Mouse (Mus musculus) neural tube, embryonic 12.5 days (tissue): ENCODE results near the gene H2-K1. TPM values are rescaled to one million over a fixed set of nuclear protein-coding genes. Genes with fewer than 3 reads are reported as not detected.
A peak's percentile ranks its signal among the peaks of the same experiment; 100 is the strongest.
"Not testable (repeated sequence)": the region's sequence is repeated elsewhere in the genome, so short reads cannot be mapped to it uniquely, and the experiment has no call there.

ENCODE experiments used
- ATAC-seq: fragments of 200-750 bp; cut with Nextera tagmentation; 2 replicates; pipeline ENCODE4 v1.8.0; 2017; ENCODE audit warnings: low read depth, mild to moderate bottlenecking, moderate TSS enrichment, moderate library complexity; ENCODE audit not compliant: low FRiP score
- H3K27ac ChIP-seq: fragments of 300-500 bp; sonication (generic); 2 replicates; pipeline ENCODE4 v1.5.1; 2016
- H3K27me3 ChIP-seq: fragments of 300-500 bp; sonication (generic); replicated peaks from 2 replicates; pipeline ENCODE4 v1.6.1; 2016; ENCODE audit warnings: mild to moderate bottlenecking
- H3K36me3 ChIP-seq: fragments of 300-500 bp; sonication (generic); 2 replicates; pipeline ENCODE4 v1.6.1; 2016; ENCODE audit warnings: mild to moderate bottlenecking
- H3K4me1 ChIP-seq: fragments of 300-500 bp; sonication (generic); 2 replicates; pipeline ENCODE4 v1.6.1; 2016
- H3K4me2 ChIP-seq: fragments of 300-500 bp; sonication (generic); replicated peaks from 2 replicates; pipeline ENCODE4 v1.6.1; 2016; ENCODE audit warnings: mild to moderate bottlenecking
- H3K4me3 ChIP-seq: fragments of 300-500 bp; sonication (generic); 2 replicates; pipeline ENCODE4 v1.5.1; 2016
- H3K9ac ChIP-seq: fragments of 300-500 bp; sonication (generic); 2 replicates; pipeline ENCODE4 v1.6.1; 2016; ENCODE audit warnings: mild to moderate bottlenecking
- H3K9me3 ChIP-seq: fragments of 300-500 bp; sonication (generic); 2 replicates; pipeline ENCODE4 v1.6.1; 2016; ENCODE audit warnings: mild to moderate bottlenecking
- WGBS: fragments of 180-500 bp; shearing (Covaris S2); methylation state at CpG from one replicate; pipeline ENCODE4 v1.1.7; 2016; 5-methylcytosine and 5-hydroxymethylcytosine counted together
- polyA plus RNA-seq: library from polyadenylated mRNA; unstranded; fragments of >200 nt; fragmentation: Nextera tagmentation; extraction: Ambion mirVana; gene quantifications from 2 replicates; pipeline ENCODE4 v1.2.1, GENCODE M21; 2016

H2-K1 gene
- polyA plus RNA-seq, 1 experiment from 2014 or later, result 15.2 TPM

DNA sequence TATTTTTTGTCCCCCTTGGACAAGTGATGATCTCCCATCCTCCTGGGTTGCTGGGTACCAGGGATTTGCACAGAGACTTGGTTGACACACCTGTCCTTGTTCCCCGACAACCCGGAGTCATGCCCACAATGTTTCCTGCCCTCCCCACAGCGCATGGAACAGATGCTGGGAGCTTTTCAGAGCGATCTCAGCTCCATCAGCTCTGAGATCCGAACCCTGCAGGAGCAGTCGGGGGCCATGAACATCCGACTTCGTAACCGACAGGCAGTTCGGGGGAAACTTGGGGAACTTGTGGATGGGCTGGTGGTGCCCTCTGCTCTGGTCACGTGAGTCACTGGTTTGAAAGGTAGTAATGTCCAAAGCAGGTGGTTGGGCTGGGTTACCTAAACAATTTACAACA, 41.7 kb downstream of the H2-K1 start:
- H3K27ac ChIP-seq, result no peak overlapping the region
- WGBS, result 93% methylated on average over 11 of the region's 11 CpGs
- H3K4me3 ChIP-seq, result no peak overlapping the region

GRCm38 (mm10) chr17:33957493-33957892, 42.7 kb downstream of the H2-K1 start:
- ATAC-seq, result no peak

More for the DNA sequence above, 41.7 kb downstream of the H2-K1 start:
- peaks cover 58% of the 10 kb centered on the region for H3K36me3 ChIP-seq
- no peak overlapping the region for H3K9ac ChIP-seq
- H3K4me2 ChIP-seq, result no peak overlapping the region
- no peaks in the 10 kb centered on the region for H3K9me3 ChIP-seq
- no peaks in the 10 kb centered on the region for H3K27me3 ChIP-seq
- ATAC-seq, result no peak
- peaks cover 20% of the 10 kb centered on the region for H3K4me1 ChIP-seq

DNA sequence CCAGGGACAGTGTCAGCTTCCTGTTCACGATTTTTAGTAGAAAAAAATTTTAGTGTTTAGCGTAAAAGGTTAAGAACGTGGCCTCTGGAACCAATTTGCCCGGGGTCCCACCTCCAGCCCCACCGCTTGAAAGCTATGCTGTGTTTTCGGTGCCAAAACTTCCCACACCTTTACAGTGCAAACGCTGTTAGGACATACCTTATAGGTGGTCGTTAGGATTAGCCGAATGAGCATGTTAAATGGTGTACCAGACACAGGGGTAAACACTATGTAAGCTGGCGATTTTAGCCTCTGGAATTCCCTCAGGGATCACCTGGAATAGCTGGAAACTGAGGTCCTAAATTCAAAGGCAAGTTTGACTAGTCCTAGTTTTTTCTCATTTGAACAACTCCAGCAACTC, 43.8 kb downstream of the H2-K1 start:
- H3K9ac ChIP-seq, result peak overlapping the region; percentile 69
- no peaks in the 10 kb centered on the region for H3K9me3 ChIP-seq
- no peak for ATAC-seq
- WGBS, result 9% methylated on average over 10 of the region's 10 CpGs
- no peaks in the 10 kb centered on the region for H3K27me3 ChIP-seq
- H3K4me1 ChIP-seq, result peaks cover 39% of the 10 kb centered on the region
- peak overlapping the region; percentile 67 for H3K4me2 ChIP-seq
- H3K27ac ChIP-seq, result 0 out of 2 replicates have a peak overlapping the region, but pooled peaks have one; percentile 67
- peaks cover 51% of the 10 kb centered on the region for H3K36me3 ChIP-seq
- H3K4me3 ChIP-seq, result peak overlapping the region; percentile 95

More at GRCm38 (mm10) chr17:33957493-33957892, 42.7 kb downstream of the H2-K1 start:
- 84% methylated on average over 6 of the region's 6 CpGs for WGBS
- H3K36me3 ChIP-seq, result peaks cover 58% of the 10 kb centered on the region
- no peaks in the 10 kb centered on the region for H3K27me3 ChIP-seq
- no peak overlapping the region; the same call in 1 of the 2 replicates for H3K4me2 ChIP-seq
- no peak overlapping the region for H3K4me3 ChIP-seq
- H3K9me3 ChIP-seq, result no peaks in the 10 kb centered on the region
- no peak overlapping the region for H3K9ac ChIP-seq
- no peak overlapping the region for H3K27ac ChIP-seq
- peaks cover 29% of the 10 kb centered on the region for H3K4me1 ChIP-seq

- H3K4me3 ChIP-seq, result peak within 1 kb of the TSS; percentile 95
- peak within 1 kb of the TSS; percentile 98 for H3K9ac ChIP-seq
- peaks cover 51% of the 10 kb centered on the region for H3K36me3 ChIP-seq
- H3K4me2 ChIP-seq, result peak within 1 kb of the TSS; percentile 97
- no peaks in the 10 kb centered on the region for H3K27me3 ChIP-seq
- no peaks in the 10 kb centered on the region for H3K9me3 ChIP-seq
- peak within 1 kb of the TSS; percentile 74; the same call in 1 of the 2 replicates for H3K27ac ChIP-seq
- under 1% methylated on average over 50 of the region's 50 CpGs for WGBS
- peak; percentile 79 for ATAC-seq
- H3K4me1 ChIP-seq, result peaks cover 45% of the 10 kb centered on the region
Observed at GRCm38 (mm10) chr17:33955555-33956214, 44.5 kb downstream of the H2-K1 start, which contains the start of the genes Vps52 and Rps18. Vps52 (plus strand) TSS chr17:33955812. Rps18 (minus strand) TSS chr17:33956001.

DNA sequence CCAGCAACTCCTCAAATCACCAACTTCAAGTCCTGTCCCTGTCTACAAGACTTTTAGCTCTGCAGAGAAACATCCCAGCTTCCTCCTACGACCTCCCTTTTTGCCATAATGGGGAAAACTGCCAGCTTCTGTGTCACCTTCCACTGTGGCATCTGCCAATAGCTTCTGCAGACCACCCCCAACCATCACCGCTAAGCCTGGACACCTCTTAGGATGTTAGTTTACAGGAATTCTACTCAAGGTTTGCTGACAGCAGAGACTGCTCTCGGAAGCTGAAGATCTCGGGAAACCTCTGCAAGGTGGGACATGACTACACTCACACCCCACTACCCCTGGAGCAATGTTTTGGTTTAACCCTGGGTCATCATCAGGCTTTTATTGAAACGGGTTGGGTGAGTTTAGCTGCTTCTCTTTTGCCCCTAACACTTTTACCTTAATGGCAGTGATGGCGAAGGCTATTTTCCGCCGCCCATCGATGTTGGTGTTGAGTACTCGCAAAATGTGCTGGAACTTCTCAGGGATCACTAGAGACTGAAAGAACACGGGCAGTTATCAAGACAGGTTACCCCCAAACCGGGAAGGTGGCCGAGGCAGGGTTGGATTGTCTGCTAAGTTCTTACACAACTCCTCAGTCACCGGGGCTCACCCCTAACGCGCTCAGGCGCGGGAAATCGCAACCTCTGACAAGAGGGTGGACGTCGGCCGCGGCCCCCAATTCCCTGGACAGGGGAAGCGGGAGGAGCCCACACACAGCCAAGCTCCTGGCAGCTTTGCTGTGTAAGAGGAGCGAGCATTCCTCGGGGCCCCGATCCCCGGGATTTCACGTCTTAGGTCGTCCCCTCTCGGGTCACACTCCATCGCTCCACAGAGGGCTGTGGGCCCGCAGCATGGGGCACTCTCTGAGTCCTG, 45.2 kb downstream of the H2-K1 start:
- Histone ChIP-seq H3K9me3 (no peaks in the 10 kb centered on the region), H3K27ac (peak overlapping the region; percentile 74; the same call in 1 of the 2 replicates), H3K4me1 (peaks cover 53% of the 10 kb centered on the region), H3K4me3 (peak overlapping the region; percentile 95), H3K9ac (peak overlapping the region; percentile 98), H3K27me3 (no peaks in the 10 kb centered on the region), H3K4me2 (peak overlapping the region; percentile 97), H3K36me3 (peaks cover 51% of the 10 kb centered on the region)
- ATAC-seq, result no peak; the same call in 1 of the 2 replicates
- WGBS, result 1% methylated on average over 33 of the region's 33 CpGs

DNA sequence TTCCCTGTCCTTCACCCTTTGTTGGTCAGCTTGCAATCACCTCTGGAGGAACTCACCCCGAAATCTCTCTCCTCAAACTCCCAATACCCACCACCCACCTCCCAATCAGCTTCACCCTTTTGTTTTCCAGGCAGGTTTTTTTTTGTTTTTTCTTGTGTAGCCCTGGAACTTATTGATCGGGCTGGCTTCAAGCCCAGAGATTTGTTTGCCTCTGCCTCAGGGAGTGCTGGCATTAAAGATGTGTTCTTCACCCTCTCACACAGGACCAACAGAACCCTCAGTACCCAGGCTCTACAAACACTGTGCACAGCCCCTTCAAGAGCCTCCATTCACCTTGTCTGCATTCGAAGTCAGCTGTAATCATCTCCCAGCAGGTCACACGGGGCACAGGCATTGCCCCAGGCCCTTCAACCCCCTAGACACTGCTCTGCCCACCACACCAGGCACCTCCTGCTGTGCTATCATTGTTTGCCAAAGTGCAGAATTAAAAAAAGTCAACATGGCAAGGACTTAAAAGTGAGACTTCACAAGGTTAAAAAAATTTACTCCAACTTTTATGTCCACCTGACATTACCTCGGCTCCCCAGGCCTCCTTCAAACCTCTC, 46.1 kb downstream of the H2-K1 start:
- Histone ChIP-seq H3K4me1 (peaks cover 58% of the 10 kb centered on the region), H3K4me2 (peak overlapping the region; percentile 97), H3K9me3 (no peaks in the 10 kb centered on the region), H3K9ac (peak overlapping the region; percentile 98), H3K27me3 (no peaks in the 10 kb centered on the region), H3K27ac (no peak overlapping the region), H3K4me3 (peak overlapping the region; percentile 95), H3K36me3 (peaks cover 51% of the 10 kb centered on the region)
- ATAC-seq, result no peak
- 34% methylated on average over 5 of the region's 5 CpGs for WGBS

DNA sequence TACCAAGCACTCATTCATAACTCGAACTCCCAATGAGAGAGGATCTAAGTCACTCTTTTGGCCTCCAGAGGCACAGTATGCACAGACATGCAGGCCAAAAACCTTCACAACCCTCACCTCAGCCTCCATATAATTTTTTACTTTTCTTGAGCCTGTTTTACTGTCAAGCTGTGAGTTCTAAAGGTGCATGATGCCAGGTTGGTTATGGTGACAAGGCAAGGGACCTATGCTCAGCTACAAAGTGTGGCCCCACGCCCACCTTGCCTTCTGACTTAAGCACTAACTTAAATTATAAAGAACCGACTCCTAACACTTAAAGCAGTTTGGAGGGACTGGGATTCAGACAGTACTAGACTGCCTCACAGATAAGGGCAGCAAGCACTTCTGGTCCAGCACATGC, 46.8 kb downstream of the H2-K1 start:
- 83% methylated on average over 3 of the region's 3 CpGs for WGBS
- H3K4me3 ChIP-seq, result no peak overlapping the region
- H3K4me1 ChIP-seq, result peaks cover 58% of the 10 kb centered on the region
- no peaks in the 10 kb centered on the region for H3K9me3 ChIP-seq
- peak overlapping the region; percentile 97; the same call in 1 of the 2 replicates for H3K4me2 ChIP-seq
- no peaks in the 10 kb centered on the region for H3K27me3 ChIP-seq
- H3K9ac ChIP-seq, result no peak overlapping the region
- no peak overlapping the region for H3K27ac ChIP-seq
- no peak for ATAC-seq
- H3K36me3 ChIP-seq, result peaks cover 51% of the 10 kb centered on the region

DNA sequence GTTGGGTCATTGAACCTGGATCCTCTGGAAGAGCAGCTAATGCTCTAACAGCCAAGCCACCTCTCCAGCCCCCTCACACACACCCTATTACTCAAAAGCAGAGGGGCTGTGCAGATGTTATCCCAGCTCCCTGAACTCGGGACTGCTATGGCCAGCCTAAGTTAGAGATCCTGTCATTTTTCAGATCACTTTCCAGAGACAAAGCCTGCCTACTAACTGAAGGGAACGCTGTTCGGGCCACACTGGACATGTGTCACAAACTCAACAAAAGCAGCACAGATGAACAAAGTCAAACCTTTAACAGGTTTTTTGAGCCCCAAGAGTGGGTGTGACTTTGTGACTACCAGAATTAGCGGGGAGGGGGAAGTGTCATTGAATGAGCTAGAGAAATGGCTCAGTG, 47.3 kb downstream of the H2-K1 start:
- H3K36me3 ChIP-seq, result peaks cover 52% of the 10 kb centered on the region
- H3K27ac ChIP-seq, result no peak overlapping the region
- no peaks in the 10 kb centered on the region for H3K9me3 ChIP-seq
- no peak overlapping the region; the same call in 1 of the 2 replicates for H3K4me2 ChIP-seq
- ATAC-seq, result no peak
- WGBS, result 76% methylated on average over 4 of the region's 4 CpGs
- H3K4me3 ChIP-seq, result no peak overlapping the region
- no peak overlapping the region for H3K9ac ChIP-seq
- peaks cover 58% of the 10 kb centered on the region for H3K4me1 ChIP-seq
- no peaks in the 10 kb centered on the region for H3K27me3 ChIP-seq

GRCm38 (mm10) chr17:33952015-33952414, 48.1 kb downstream of the H2-K1 start:
- 77% methylated on average over 13 of the region's 13 CpGs for WGBS
- not testable (repeated sequence) for ATAC-seq, H3K27me3 ChIP-seq, H3K9me3 ChIP-seq, H3K27ac ChIP-seq
- peak overlapping the region; percentile 88 for H3K4me2 ChIP-seq
- peak overlapping the region; percentile 60; the same call in 1 of the 2 replicates for H3K9ac ChIP-seq
- peak overlapping the region; percentile 41; the same call in 1 of the 2 replicates for H3K4me3 ChIP-seq
- peaks cover 58% of the 10 kb centered on the region for H3K36me3 ChIP-seq
- H3K4me1 ChIP-seq, result peaks cover 58% of the 10 kb centered on the region

DNA sequence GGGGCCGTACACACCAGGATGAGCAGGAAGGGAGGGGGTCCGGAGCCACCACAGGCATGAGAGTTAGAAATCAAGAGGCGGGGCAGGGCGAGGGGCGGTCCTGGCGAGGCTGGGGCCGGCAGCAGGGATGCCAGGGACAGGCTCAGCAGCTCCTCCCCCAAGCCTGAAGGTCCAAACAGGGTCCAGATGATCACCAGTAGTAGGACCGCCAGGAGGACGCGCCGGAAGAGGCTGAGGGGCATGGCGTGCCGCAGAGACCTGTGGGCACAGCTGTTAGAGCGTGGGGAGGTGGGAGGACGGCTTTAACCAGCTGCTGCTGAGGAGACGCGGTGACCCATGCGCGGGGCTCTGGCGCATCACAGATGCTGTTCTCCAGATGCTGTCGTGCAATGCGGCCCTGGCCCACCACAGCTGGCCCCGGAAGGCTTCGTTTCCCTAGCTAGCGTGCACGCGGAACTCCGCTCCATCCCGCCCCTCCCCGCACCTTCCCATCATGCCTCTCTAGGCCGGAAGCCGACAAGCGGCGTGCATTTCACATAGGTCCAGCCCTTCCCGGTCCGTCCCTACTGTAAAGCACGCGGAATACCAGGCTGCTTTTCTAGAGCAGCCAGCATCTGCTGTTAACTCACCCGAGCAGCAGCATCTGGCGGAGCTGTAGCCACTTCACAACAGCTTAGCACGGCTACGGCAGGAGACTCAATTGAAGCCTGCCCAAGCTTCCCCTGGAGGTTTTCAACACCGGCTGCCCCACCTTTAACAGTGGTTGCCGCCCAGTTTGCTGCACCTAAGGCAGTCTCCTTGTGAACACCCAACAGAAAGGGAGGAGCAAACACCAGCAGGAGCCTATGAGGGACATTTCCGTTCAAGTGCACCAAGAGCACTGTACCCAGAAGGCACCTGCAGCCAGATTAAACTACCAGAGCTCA, 48.9 kb downstream of the H2-K1 start, which contains the start of gene B3galt4:
B3galt4 (minus strand) TSS at position 468 of the 926 bp plus-strand sequence.
- Histone ChIP-seq H3K4me3 (peak within 1 kb of the TSS; percentile 41), H3K4me1 (peaks cover 52% of the 10 kb centered on the region), H3K9me3 (no peaks in the 10 kb centered on the region), H3K27ac (peak within 1 kb of the TSS; percentile 75), H3K27me3 (no peaks in the 10 kb centered on the region), H3K36me3 (peaks cover 64% of the 10 kb centered on the region), H3K9ac (peak within 1 kb of the TSS; percentile 60), H3K4me2 (peak within 1 kb of the TSS; percentile 88)
- 1% methylated on average over 45 of the region's 45 CpGs for WGBS
- peak; percentile 61 for ATAC-seq

GRCm38 (mm10) chr17:33950131-33950625, 50.0 kb downstream of the H2-K1 start:
- peak overlapping the region; percentile 41 for H3K4me3 ChIP-seq
- no peak for ATAC-seq
- H3K27me3 ChIP-seq, result no peaks in the 10 kb centered on the region
- 71% methylated on average over 10 of the region's 10 CpGs for WGBS
- no peaks in the 10 kb centered on the region for H3K9me3 ChIP-seq
- peak overlapping the region; percentile 88 for H3K4me2 ChIP-seq
- peaks cover 52% of the 10 kb centered on the region for H3K4me1 ChIP-seq
- 0 out of 2 replicates have a peak overlapping the region, but pooled peaks have one; percentile 75 for H3K27ac ChIP-seq
- H3K9ac ChIP-seq, result peak overlapping the region; percentile 60
- peaks cover 74% of the 10 kb centered on the region for H3K36me3 ChIP-seq
